Mouse (Mus musculus) bone marrow macrophage, adult 2 months (primary cell): ENCODE measurements around the gene Rimbp2.

Experiments
- CTCF ChIP-seq: IDR thresholded peaks from 2 replicates; pipeline ENCODE4 v1.5.1; 2012; ENCODE audit warnings: low read depth, mild to moderate bottlenecking, low read length, moderate library complexity
- POLR2A ChIP-seq: IDR thresholded peaks from 2 replicates; pipeline ENCODE4 v1.6.1; 2012; ENCODE audit warnings: mild to moderate bottlenecking, low read depth, low read length, borderline replicate concordance

GRCm38 (mm10) chr5:128710596-128710995 lies 242.7 kb downstream of the Rimbp2 start:
- TF ChIP-seq CTCF (no peak), POLR2A (no peak)
